Mouse (Mus musculus) ovary, adult 10 weeks (tissue): Measurements from ENCODE around the gene Mrps11. TPM values are rescaled to one million over a fixed set of nuclear protein-coding genes. Genes with fewer than 3 reads are reported as not detected.

Experiments
- polyA plus RNA-seq: library from polyadenylated mRNA; stranded (reverse); fragments of 350-450 nt; fragmentation: Illumina TruSeq; extraction: RNeasy Lipid Tissue Mini Kit (QIAGEN cat#74804); gene quantifications from one replicate; pipeline ENCODE4 v1.2.3, GENCODE M21; 2014

Gene Mrps11
- 4.0 TPM for polyA plus RNA-seq

GRCm38 (mm10) chr7:78782639-78783581 lies at the start of gene Mrps11, which contains the start of gene Mrpl46:
Gene Mrps11 (plus strand): TSS chr7:78783119.
Gene Mrpl46 (minus strand): TSS chr7:78783531.

GRCm38 (mm10) chr7:78737614-78738210 lies 45.2 kb upstream of the Mrps11 start, which contains the start of gene Ntrk3:
Gene Ntrk3 (minus strand): TSS chr7:78738012.

Other genes starting within 250 kb of the Mrps11 start
- gene Ntrk3, start 45.1 kb upstream of the Mrps11 start, polyA plus RNA-seq: 6.4 TPM
- gene Mrpl46, start 412 bp downstream of the Mrps11 start, polyA plus RNA-seq: 4.4 TPM
- gene Det1, start 64.1 kb downstream of the Mrps11 start, polyA plus RNA-seq: 4.4 TPM
- 17.9 TPM for gene Aen, start 112.7 kb downstream of the Mrps11 start, polyA plus RNA-seq
- 2.8 TPM for gene Isg20, start 130.3 kb downstream of the Mrps11 start, polyA plus RNA-seq